Mouse (Mus musculus): ENCODE data around the gene Micall2. TPM values are rescaled to one million over a fixed set of nuclear protein-coding genes. Genes with fewer than 3 reads are reported as not detected.

Micall2 gene
- polyA plus RNA-seq (2015; fragmentation: Nextera tagmentation; extraction: Ambion mirVana) = 3.4 and 3.5 TPM in 2 replicates

DNA sequence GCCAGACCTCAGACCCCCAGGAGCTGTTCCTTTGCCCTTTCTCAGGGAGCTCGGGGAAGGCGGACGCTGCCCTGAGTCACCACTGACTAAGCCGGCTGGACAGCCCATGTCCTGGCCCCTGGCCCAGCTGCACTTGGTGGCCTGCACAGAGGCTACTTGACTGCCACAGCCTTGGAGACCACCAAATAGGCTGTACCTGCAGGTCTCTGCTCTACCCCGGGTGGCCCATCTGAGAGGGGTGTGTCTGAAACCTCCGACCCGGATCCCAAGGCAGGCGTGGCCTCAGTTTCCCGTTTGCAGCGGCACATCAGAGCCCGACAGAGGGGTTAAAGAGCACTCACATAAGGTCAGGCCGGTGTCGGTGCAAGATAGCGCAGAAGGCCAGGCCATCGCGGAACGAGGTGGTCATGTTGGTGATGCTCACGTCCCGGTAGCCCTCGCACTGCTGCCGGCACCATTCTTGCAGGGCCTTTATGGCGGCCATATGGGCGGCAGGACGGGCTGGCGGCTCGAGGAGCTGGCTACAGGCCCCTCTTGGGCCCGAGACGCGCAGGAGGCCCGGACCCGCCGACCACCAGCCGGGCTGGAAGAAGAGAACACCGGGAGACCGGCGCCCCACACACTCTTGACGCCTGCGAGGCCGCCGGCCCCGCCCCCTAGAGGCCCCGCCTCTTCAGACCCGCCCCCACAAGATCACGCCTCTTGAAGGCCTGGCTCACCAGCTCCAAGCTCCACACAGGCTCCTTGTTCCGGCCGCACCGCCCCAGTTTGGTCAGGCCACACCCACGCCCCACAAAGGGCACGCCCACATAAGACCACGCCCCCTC, at the start of gene Micall2:
Gene Micall2 (minus strand): TSS at position 660 of the 827 bp plus-strand sequence.
- Histone ChIP-seq H3K4me3 (peak within 1 kb of the TSS; percentile 49), H3K36me3 (no peaks in the 10 kb centered on the region), H3K9ac (peak within 1 kb of the TSS; percentile 38), H3K4me2 (peak within 1 kb of the TSS; percentile 97), H3K9me3 (no peaks in the 10 kb centered on the region), H3K27ac (peak within 1 kb of the TSS; percentile 51; the same call in 1 of the 2 replicates), H3K27me3 (no peaks in the 10 kb centered on the region), H3K4me1 (peaks cover 46% of the 10 kb centered on the region)
- peak; percentile 96 for ATAC-seq (ENCODE audit: borderline replicate concordance, extremely low read depth, low FRiP score, low TSS enrichment)
- 2% methylated on average over 46 of the region's 50 CpGs for WGBS

DNA sequence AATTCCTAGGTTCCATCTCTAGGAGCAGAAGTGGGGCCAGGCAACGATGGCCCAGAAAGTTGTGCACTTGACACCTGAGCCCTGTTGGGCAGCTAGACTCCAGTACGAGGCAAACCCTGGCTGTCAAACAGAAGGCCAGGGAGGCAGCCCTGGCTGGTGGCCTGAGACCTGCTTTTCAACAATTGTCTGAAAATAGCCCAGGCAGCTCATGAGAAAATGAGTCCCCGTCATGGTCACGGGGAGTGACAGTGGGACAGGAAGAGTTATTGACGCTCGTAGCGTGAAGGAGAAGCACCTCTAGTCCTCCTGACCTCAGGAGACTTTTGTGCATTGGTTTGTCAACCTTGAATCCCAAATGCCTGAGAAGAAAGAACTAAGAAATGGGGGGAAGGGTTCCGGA, 45.3 kb upstream of the Micall2 start:
- Histone ChIP-seq H3K36me3 (no peaks in the 10 kb centered on the region), H3K4me2 (no peak overlapping the region), H3K4me3 (no peak overlapping the region), H3K27ac (no peak overlapping the region), H3K9ac (no peak overlapping the region), H3K27me3 (no peaks in the 10 kb centered on the region), H3K9me3 (no peaks in the 10 kb centered on the region), H3K4me1 (no peaks in the 10 kb centered on the region)
- no peak for ATAC-seq (ENCODE audit: borderline replicate concordance, extremely low read depth, low FRiP score, low TSS enrichment)
- 71% methylated on average over 8 of the region's 8 CpGs for WGBS

DNA sequence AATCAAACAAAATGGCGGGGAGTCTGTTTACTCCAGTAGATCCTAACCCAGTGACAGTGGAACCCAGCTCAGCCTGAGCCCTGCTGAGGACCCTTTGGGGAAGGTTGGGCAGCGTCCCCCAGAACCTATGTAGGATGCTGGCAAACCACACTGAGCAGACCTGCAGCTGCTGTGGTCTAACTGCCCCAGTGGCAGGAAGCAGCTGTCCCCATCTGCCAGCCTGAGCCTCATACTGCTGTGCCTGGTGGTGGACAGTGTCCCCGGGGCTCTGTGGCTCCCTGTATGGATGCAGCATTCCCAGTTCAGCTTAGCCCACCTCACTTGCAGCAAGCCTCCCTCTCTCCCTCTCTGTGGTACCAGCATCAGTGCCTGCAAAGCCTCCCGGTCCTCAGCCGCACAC, 40.8 kb upstream of the Micall2 start:
- Histone ChIP-seq H3K4me1 (peaks cover 9% of the 10 kb centered on the region), H3K9ac (no peak overlapping the region), H3K27me3 (no peaks in the 10 kb centered on the region), H3K9me3 (no peaks in the 10 kb centered on the region), H3K4me2 (no peak overlapping the region), H3K4me3 (no peak overlapping the region), H3K27ac (no peak overlapping the region), H3K36me3 (peaks cover 11% of the 10 kb centered on the region)
- 72% methylated on average over 5 of the region's 5 CpGs for whole genome bisulfite sequencing
- no peak for ATAC-seq (ENCODE audit: borderline replicate concordance, extremely low read depth, low FRiP score, low TSS enrichment)

DNA sequence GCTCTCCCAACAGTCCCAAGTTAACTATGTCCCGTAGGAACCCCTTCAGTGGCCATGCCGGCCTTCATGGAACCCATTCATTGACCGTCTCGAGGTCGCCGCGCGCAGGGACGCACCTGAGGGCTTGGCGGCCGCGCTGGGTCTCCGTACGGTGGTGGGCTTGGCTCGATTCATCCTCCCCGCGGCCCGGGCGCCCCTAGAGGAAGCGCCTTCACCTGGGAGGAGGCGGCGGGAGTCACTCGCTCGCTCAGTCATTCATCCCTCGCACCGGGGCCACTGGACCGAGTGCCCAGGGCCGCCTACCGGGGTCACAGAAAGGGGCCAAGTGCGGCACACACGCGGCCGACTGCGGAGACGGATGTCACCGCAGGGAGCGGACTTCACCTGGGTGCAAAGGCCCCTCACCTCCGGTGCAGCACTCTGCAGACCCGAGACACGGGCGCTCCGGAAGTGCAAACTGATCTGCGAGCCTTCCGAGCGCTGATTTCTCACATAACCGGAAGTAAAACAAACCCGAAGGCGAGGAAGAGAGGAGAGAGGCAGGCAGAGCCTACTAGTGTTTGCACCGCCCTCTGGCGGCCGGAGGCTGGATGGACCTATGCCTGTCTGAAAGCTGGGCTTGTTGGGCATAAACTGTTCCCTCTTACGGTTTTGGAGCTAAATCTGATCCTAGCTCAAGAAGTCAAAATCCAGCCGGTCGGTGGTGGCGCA, 39.2 kb upstream of the Micall2 start, which contains the start of gene Ints1:
Gene Ints1 (minus strand): TSS at position 459 of the 711 bp plus-strand sequence.
- no peak within 1 kb of the TSS for H3K27ac ChIP-seq
- ATAC-seq (ENCODE audit: borderline replicate concordance, extremely low read depth, low FRiP score, low TSS enrichment) = peak; percentile 90
- H3K4me1 ChIP-seq = peaks cover 9% of the 10 kb centered on the region
- H3K4me2 ChIP-seq = peak within 1 kb of the TSS; percentile 88
- whole genome bisulfite sequencing = under 1% methylated on average over 55 of the region's 55 CpGs
- H3K9ac ChIP-seq = peak within 1 kb of the TSS; percentile 67
- H3K36me3 ChIP-seq = peaks cover 27% of the 10 kb centered on the region
- H3K4me3 ChIP-seq = peak within 1 kb of the TSS; percentile 68
- H3K9me3 ChIP-seq = no peaks in the 10 kb centered on the region
- H3K27me3 ChIP-seq = no peaks in the 10 kb centered on the region

DNA sequence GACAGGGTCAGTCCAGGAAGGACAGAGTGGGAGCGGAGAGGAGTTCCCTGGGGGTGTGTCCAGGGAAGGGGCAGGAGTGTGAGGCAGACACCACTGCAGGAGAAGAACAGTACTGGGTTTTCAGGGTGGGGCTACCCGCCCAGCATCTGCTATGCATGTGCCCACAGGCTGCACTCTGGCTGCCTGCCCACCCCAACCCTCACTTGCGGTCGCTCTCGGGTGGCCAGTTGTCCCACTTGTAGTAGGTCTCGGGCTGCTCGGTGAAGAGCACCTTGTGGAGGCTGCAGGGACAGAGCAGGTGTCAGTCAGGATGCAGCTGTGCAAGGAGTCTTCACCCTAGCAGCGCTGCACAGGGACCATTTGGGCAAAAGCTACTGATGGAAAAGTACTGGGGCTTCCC, 32.1 kb upstream of the Micall2 start:
- H3K9me3 ChIP-seq = no peaks in the 10 kb centered on the region
- no peak overlapping the region for H3K9ac ChIP-seq
- peaks cover 89% of the 10 kb centered on the region for H3K36me3 ChIP-seq
- ATAC-seq (ENCODE audit: borderline replicate concordance, extremely low read depth, low FRiP score, low TSS enrichment) = no peak
- no peak overlapping the region for H3K4me3 ChIP-seq
- no peaks in the 10 kb centered on the region for H3K4me1 ChIP-seq
- H3K4me2 ChIP-seq = no peak overlapping the region
- no peak overlapping the region for H3K27ac ChIP-seq
- 86% methylated on average over 8 of the region's 8 CpGs for WGBS
- no peaks in the 10 kb centered on the region for H3K27me3 ChIP-seq

DNA sequence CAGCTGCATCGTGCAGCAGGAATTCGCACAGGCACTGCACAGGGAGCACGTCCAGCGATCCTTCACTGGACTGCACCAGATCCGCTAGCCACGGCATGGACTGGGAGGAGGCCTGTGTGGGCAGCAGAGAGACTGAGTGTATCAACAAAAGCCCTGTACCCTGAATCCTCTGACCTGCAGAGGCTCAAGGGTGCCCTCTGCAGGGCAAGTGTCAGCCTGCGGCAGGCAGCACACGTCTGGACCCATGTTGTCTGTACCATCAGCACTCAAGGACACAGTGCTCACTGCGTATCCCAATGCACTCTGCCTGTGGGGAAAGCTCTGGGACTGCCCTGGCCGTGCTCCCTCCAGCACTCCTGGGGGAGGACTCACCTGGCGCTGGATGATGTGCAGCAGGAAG, 28.2 kb upstream of the Micall2 start:
- Histone ChIP-seq H3K4me3 (no peak overlapping the region), H3K27me3 (no peaks in the 10 kb centered on the region), H3K27ac (no peak overlapping the region), H3K36me3 (peaks cover 90% of the 10 kb centered on the region), H3K9me3 (no peaks in the 10 kb centered on the region), H3K9ac (no peak overlapping the region), H3K4me2 (no peak overlapping the region), H3K4me1 (no peaks in the 10 kb centered on the region)
- no peak for ATAC-seq (ENCODE audit: borderline replicate concordance, extremely low read depth, low FRiP score, low TSS enrichment)
- 70% methylated on average over 11 of the region's 11 CpGs for WGBS

DNA sequence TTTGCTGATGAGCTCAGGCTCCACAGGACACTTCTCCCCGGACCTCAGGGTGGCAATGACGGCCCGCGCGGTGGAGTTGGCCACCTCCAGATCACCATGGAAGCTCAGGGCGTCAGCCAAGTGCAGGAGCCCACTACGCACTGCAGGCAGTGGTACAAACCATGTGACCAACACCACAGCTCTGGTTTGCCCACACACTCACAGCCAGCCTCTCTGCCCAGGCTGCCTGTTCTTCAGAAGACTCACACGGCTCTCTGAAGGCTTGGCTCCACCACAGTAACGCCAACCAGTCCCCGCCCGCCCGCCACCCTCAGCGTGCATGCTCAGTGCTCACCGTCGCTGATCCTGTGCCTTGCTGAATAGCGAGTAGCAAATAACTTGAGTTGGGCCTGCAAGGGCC, 22.0 kb upstream of the Micall2 start:
- ATAC-seq (ENCODE audit: borderline replicate concordance, extremely low read depth, low FRiP score, low TSS enrichment) = no peak
- no peak overlapping the region for H3K4me2 ChIP-seq
- no peaks in the 10 kb centered on the region for H3K4me1 ChIP-seq
- no peak overlapping the region for H3K9ac ChIP-seq
- H3K9me3 ChIP-seq = no peaks in the 10 kb centered on the region
- H3K27me3 ChIP-seq = no peaks in the 10 kb centered on the region
- 85% methylated on average over 16 of the region's 16 CpGs for WGBS
- peaks cover 83% of the 10 kb centered on the region for H3K36me3 ChIP-seq
- H3K4me3 ChIP-seq = no peak overlapping the region
- no peak overlapping the region for H3K27ac ChIP-seq

DNA sequence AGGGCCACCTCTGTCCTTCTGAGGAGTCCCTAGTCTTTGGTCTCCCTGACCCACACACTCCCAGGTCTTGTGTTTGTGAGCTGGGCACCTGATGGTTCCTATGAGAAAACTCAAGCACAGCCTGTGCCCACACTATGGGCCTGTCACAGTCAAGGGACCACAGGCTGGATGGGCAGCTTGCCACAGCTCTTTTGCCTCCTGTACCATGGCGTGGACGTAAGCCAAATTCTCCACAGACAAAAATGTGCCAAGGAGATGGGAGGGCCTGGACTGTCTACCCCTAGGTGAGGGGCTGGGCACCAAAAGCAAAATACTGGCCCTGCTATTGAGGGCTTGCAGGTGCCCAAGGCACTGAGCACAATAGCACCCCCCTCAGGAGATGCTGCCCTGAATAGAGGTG, 20.4 kb upstream of the Micall2 start:
- no peak for ATAC-seq (ENCODE audit: borderline replicate concordance, extremely low read depth, low FRiP score, low TSS enrichment)
- WGBS = 88% methylated on average over 2 of the region's 2 CpGs
- no peaks in the 10 kb centered on the region for H3K27me3 ChIP-seq

DNA sequence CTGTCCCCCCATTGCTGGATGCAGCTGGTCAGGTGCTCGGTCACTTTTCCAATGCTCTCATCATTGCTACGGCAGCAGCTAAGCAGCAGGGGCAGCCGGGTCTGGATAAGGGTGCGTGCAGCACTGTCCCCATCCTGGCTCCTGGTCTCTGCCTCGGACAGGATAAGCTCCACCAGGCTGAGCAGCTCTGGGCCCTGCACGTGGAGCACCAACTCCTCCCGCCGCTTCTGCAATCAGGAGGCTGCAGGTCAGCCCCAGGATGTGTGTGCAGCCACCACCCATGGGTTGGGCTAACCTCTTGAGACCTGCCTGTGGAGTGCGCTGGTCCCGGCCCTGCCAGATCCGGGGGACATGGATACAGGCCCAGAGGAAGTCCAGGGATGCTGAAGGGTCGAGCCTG, 20.0 kb upstream of the Micall2 start:
- Histone ChIP-seq H3K27me3 (no peaks in the 10 kb centered on the region), H3K36me3 (peaks cover 69% of the 10 kb centered on the region), H3K27ac (no peak overlapping the region), H3K4me2 (no peak overlapping the region), H3K9ac (no peak overlapping the region), H3K9me3 (no peaks in the 10 kb centered on the region), H3K4me3 (no peak overlapping the region), H3K4me1 (no peaks in the 10 kb centered on the region)
- ATAC-seq (ENCODE audit: borderline replicate concordance, extremely low read depth, low FRiP score, low TSS enrichment) = no peak
- WGBS = 92% methylated on average over 12 of the region's 12 CpGs

More for the DNA sequence above, 20.4 kb upstream of the Micall2 start:
- peaks cover 71% of the 10 kb centered on the region for H3K36me3 ChIP-seq
- H3K4me3 ChIP-seq = no peak overlapping the region
- no peaks in the 10 kb centered on the region for H3K4me1 ChIP-seq
- no peak overlapping the region for H3K27ac ChIP-seq
- H3K9me3 ChIP-seq = no peaks in the 10 kb centered on the region
- H3K4me2 ChIP-seq = no peak overlapping the region
- no peak overlapping the region for H3K9ac ChIP-seq

DNA sequence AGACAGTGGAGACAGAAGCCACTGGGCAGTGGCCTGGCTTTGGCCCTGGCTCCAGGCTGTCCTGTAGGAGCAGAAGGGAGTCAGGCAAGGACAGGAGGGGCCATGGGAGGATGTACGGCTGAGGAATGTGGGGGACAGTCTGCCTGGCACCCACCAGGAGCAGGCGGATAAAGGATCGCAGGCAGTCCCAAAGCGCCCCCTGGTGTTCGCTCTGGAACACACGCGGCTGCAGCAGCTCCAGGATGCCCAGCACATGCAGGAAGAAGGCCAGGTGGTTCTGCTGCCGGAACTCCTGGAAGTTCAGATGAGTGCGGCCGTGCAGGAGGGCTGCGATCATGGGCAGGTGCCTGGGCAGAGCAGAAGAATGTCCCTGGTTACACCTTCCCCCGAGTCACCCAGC, 18.6 kb upstream of the Micall2 start:
- H3K4me2 ChIP-seq = no peak overlapping the region
- H3K36me3 ChIP-seq = peaks cover 55% of the 10 kb centered on the region
- H3K9me3 ChIP-seq = no peaks in the 10 kb centered on the region
- H3K4me3 ChIP-seq = no peak overlapping the region
- ATAC-seq (ENCODE audit: borderline replicate concordance, extremely low read depth, low FRiP score, low TSS enrichment) = no peak
- H3K9ac ChIP-seq = no peak overlapping the region
- H3K27ac ChIP-seq = no peak overlapping the region
- H3K27me3 ChIP-seq = no peaks in the 10 kb centered on the region
- 22% methylated on average over 12 of the region's 12 CpGs for WGBS
- H3K4me1 ChIP-seq = no peaks in the 10 kb centered on the region

DNA sequence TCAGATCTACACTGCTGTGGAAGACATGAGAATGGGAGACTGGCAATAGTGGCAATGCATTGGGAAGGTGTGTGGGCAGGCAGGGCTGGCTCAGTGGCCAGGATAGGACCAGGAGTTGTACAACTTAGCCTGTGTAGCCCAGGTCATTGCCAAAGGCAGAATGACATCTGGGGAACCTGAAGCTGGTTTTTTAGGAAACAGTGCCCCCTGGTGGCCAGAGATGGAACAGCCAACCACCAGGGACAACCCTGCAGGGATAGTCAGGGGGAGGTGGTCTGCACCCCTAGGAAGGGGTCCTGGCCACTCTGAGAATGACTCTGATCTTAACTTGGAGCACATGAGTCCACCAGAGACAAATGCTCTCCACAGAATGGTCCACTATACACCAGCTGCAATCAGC, 14.4 kb upstream of the Micall2 start:
- no peak overlapping the region for H3K4me3 ChIP-seq
- no peaks in the 10 kb centered on the region for H3K27me3 ChIP-seq
- H3K4me2 ChIP-seq = no peak overlapping the region
- H3K27ac ChIP-seq = no peak overlapping the region
- no peaks in the 10 kb centered on the region for H3K4me1 ChIP-seq
- ATAC-seq (ENCODE audit: borderline replicate concordance, extremely low read depth, low FRiP score, low TSS enrichment) = no peak
- H3K36me3 ChIP-seq = peaks cover 18% of the 10 kb centered on the region
- no peak overlapping the region for H3K9ac ChIP-seq
- no peaks in the 10 kb centered on the region for H3K9me3 ChIP-seq

DNA sequence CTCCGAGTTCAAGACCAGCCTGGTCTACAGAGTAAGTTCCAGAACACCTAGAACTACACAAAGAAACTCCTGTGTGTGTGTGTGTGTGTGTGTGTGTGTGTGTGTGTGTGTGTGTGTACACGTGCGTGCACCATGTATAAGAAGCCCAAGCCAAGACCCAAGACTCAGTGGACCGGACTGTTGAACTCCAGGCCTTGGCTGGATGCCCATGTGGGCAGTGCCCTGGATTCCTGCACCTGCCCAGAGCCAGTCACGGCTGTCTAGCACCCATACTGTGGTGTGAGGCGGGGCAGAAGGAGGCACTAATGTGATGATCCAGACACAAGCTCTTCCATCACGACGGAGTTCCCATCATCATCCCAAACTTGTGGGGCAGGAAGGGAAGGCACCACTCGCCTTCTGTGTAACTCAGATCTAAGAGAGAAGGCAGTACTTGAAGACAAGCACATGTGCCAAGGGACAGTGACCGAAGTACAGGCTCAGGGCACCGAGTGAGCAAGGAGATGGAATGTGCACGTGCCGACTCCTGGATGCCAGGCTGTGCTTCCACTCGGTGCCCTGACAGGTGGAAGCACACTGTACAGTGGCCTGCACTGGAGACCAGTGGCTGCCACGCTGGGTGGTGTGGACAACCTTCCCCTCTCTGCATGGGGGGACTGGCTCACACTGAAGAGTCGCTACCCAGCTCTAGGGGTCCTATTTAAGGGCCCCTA, 13.4 kb upstream of the Micall2 start:
- ATAC-seq (ENCODE audit: borderline replicate concordance, extremely low read depth, low FRiP score, low TSS enrichment) = no peak
- H3K4me1 ChIP-seq = no peaks in the 10 kb centered on the region
- no peak overlapping the region for H3K9ac ChIP-seq
- no peak overlapping the region for H3K4me3 ChIP-seq
- no peak overlapping the region for H3K4me2 ChIP-seq
- H3K9me3 ChIP-seq = no peaks in the 10 kb centered on the region
- peaks cover 11% of the 10 kb centered on the region for H3K36me3 ChIP-seq
- 79% methylated on average over 16 of the region's 16 CpGs for WGBS
- H3K27me3 ChIP-seq = no peaks in the 10 kb centered on the region
- H3K27ac ChIP-seq = no peak overlapping the region
